Mouse (Mus musculus) cerebellum, postnatal 4 days (tissue): Measurements from ENCODE around the gene Hoxc9.

Experiments
- DNase-seq, 2 experiments: peaks; one replicate each; pipeline ENCODE4 v3.0.0; 2022; ENCODE audit warnings: low spot score in 2 of 2, mixed read lengths in 1 of 2

The Hoxc9 gene

DNA sequence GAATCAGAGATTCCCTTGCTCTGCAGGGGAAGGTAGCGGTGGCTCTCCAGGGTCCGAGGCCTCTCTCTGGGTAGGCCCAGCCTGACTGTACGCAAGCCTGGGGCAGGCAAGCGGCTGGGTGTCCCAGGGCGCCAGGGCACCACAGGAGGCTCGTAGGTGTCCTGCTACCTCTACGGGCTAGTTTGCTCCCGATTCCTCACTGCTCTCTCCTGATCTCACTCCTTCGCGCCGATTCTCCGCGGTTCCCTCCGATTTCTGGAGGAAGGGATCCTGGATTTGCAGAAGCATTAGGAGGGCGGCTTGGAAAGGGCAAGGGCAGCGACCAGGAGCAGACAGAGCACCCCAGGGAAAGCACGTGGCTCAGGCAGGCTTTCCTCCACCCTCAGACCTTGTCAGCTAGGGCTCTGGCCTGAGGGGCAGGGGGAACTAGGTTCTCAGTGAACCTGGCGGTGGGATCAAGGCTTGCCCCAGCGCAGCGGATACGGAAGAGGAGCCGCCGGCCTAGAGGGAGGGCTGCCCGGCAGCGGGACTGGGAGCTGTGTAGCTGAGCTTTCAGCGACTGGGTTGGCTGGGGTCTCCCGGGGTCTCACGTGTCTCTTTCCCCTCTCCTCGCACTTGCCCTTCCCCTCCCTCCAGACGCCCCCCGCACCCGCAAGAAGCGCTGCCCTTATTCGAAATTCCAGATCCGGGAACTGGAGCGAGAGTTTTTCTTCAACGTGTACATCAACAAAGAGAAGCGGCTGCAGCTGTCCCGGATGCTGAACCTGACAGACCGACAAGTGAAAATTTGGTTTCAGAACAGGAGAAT, 20.2 kb upstream of the Hoxc9 start:
- DNase-seq = no peak

DNA sequence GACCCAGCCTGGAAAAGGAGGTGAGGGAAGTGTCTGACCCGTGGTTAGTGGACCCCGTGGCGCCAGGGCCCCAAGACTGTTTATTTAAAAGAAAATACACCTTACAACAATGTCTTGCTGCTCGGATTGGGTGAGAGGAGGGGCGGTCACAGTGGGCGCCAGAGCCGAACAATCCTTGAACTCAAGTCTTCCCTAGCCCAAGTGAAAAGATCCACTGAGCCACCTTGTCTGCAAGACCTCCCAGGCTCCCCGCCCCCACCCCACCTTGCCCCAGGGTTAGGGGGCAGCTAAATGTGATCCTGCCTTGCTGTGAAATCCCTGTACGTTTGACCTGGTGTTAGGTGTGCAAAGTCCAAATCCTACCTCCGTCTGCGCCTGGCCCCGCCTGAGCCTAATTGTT, 19.3 kb upstream of the Hoxc9 start:
- DNase-seq = no peak

DNA sequence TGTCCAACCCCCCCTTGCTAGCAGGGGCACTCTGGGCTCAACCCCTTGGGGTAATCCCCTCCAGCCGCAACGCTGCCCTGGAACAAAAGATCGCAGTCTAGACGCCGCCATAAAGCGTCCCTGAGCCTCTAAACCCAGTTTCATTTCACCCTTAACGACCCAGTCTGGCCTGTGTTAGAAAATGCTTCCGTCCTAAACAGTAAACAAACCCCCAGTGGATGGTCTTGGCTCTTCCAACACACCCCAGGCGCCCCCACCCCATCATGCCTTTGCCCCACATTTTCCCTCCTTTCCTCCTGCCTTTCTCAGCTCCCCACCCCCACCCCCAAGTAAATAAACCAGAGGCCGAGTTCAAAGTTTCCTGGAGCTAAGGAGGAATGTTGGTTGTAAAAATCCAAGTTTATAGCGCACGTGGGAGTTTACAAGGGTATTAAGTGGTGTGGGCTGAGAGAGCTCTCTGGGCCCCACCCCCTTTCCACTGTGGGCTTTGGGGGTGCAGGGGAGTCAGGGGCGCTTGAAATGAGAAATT, 16.5 kb upstream of the Hoxc9 start:
- DNase-seq = no peak

DNA sequence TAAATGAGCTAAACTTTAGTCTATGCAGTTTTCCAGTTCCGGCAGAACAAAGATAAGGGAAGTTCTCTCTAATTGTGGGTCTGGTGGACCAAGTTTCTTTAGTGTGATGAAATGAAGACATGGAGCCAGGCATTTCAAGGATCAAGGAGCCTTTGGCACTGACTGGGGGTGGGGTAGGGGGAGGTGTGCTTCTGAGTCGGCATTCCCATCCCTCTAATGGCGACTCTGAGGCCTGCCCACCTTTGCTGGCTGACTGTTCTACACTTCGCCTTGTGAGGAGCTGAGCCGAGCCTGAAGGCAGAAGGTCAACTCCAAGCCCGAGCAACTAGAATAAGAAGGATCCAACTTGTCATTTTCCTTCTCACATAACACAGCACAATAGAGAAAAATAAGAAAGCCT, 14.5 kb upstream of the Hoxc9 start:
- no peak for DNase-seq

GRCm38 (mm10) chr15:102962492-102962891, 13.7 kb upstream of the Hoxc9 start:
- no peak for DNase-seq

- no peak for DNase-seq
Measured at GRCm38 (mm10) chr15:102963259-102963658, 13.0 kb upstream of the Hoxc9 start.

GRCm38 (mm10) chr15:102963671-102964640, 12.3 kb upstream of the Hoxc9 start:
- no peak for DNase-seq

DNA sequence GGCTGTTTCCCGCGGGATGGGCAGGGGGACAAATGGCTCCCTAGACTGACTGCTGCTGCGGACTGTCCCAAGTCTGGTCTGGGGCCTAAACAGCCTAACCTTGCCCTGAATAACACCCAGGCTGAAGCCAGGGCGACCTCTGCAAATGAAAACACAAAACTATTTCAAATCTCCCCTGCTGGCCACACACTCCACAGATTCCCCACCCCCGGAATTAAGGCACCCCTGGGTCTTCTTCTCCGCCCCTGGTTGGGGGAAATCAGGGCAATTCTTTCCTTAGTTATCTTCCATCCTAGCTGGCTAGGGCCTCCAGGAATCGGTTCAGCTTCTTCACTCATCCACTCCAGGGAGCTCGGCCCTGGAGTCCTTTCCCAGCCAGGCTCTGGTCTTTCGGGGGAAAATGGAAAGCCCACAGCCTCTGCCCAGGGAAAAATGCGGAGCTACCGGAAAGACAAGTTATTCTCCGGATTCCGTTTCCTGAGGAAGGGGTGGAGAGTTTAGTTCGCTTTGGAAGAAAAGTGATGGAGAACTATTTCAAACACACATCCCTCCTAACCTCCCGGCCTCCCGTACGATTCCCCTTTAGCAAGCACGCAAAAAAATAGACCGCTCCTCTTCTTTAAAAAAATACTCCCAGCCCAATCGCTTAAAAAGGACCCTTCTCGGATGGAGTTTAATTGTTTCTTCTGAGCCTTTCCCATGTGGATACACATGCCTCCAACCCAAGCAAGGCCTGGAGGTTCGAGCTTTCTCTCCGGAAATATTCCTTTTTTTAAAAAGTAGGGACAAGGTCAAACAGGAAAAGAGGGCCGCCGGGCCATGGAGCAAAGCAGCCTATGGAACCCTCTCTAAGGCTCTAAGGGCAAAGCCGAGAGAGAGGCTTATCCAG, 11.0 kb upstream of the Hoxc9 start:
- no peak for DNase-seq

DNA sequence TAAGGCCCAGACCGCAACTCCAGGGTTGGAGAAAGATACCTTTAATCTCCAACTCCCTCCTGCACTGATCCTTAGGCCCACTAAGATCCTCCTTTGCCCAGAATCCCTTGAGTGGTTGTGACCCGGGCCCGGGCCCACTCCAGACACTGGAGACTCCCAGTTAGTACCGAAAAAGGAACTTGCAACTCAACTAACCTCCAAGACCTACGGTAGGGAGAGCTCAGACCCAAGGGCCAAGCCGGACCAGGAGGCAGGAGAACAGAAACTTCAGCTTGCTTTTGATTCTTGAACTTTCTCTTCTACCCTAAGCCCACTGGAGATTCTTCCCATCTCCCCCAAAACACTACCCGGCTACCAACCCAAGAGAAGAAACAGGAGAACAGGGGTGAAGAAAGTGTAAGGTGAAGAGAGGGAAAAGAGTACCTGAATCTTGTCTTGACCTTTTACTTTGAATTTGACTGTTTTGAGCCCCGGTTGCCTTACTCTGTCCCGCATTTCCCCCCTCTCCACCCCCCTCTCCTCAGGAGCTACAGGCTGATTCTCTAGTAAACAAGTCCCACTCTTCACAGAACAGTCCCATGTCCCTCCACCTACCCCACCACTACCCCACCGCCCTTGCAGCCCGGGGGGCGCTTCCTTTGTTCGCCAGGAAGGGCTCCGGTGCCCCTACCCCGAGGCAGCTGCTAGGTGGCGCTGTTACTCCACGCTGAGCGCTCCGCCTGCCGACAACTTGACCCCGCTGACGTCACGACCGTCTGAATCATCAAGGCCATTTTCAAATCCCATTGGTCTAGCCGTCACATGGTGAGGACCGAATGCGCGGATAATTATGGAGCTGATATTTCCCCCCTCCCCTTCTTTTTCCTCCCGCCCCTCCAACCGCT, 10.1 kb upstream of the Hoxc9 start:
- DNase-seq = peak in 1 of 2 experiments; percentile 63

DNA sequence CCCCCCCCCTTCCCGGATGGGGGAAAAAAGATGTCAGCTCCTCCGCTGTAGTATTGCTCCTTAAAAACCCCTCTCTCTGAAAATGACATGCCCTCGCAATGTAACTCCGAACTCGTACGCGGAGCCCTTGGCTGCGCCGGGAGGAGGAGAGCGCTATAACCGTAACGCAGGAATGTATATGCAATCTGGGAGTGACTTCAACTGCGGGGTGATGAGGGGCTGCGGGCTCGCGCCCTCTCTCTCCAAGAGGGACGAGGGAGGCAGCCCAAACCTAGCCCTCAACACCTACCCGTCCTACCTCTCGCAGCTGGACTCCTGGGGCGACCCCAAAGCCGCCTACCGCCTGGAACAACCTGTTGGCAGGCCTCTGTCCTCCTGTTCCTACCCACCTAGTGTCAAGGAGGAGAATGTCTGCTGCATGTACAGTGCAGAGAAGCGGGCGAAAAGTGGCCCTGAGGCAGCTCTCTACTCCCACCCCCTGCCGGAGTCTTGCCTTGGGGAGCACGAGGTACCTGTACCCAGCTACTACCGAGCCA, 9.4 kb upstream of the Hoxc9 start, which contains the start of gene Hoxc10:
TSS of gene Hoxc10 (plus strand) at position 21 of the 536 bp plus-strand sequence.
- DNase-seq = no peak

GRCm38 (mm10) chr15:102967312-102967510, 9.0 kb upstream of the Hoxc9 start, which contains the start of gene Hoxc5:
Gene Hoxc5 (plus strand): TSS chr15:102967443.
- DNase-seq = no peak

- no peak for DNase-seq
Measured at GRCm38 (mm10) chr15:102967511-102968397, 8.5 kb upstream of the Hoxc9 start.

DNA sequence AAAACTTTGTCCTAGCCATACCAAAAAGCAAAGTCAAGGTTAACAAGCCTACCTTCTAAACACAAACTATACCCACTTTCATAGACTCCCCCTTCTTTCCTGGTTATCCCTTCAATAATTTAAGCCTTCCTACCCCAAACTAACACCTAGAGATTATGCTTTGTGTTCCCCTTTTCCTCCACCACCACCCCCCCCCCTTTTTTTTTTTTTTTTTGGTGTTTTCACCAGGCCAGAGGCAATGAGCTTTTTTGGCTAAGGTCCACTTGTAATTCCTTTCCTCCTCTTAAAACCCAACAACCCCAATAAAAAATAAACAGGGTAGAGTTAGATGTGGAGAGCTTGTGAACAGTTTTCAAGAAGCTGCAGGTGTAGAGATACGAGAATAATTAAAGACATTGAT, 6.9 kb upstream of the Hoxc9 start:
- DNase-seq = no peak

GRCm38 (mm10) chr15:102970740-102971139, 5.5 kb upstream of the Hoxc9 start:
- DNase-seq = no peak

- DNase-seq = no peak
Measured at GRCm38 (mm10) chr15:102972254-102972653, 4.0 kb upstream of the Hoxc9 start.

GRCm38 (mm10) chr15:102972753-102973152, 3.5 kb upstream of the Hoxc9 start:
- DNase-seq = no peak

GRCm38 (mm10) chr15:102975034-102975433, 1.2 kb upstream of the Hoxc9 start:
- DNase-seq = no peak

DNA sequence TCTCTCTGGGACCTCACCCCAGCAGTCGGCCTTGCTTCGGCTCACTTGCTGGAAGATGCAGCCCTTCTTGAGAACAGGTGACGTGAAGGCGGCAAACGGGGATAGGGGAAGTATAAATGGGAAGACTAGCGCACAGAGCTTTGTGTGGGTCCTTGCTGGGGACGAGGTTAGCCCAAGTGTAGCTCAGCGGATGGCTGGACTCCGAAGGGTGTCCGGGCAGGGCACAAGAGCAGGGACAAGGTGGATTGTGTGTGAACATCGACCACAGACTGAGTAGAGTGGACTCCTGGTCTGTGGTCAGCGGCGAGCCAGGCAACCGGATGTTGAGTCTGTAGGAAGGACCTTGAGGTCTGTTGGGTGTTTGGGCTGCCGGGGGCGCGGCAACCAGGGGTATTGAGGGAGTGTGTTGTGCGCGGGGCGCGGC, 539 bp upstream of the Hoxc9 start:
- no peak for DNase-seq
